Mouse (Mus musculus): ENCODE measurements around the gene Plekha8.

- TF ChIP-seq CTCF (conservative IDR thresholded peaks at IDR 0.05; ENCODE audit: insufficient read depth, insufficient read length, low read depth, low read length) (no peak), POLR2A (IDR thresholded peaks at IDR 0.05; ENCODE audit: low read depth, low read length) (no peak)
These were observed 45.6 kb upstream of the Plekha8 start for GRCm38 (mm10) chr6:54549311-54549710.
